Mouse (Mus musculus): ENCODE results near the gene Adat3. TPM values are rescaled to one million over a fixed set of nuclear protein-coding genes. Genes with fewer than 3 reads are reported as not detected.

The Adat3 gene
- polyA plus RNA-seq, 1 experiment from 2014 or later, result 4.7 TPM

- CTCF ChIA-PET, result interaction anchor here (0.8 to 1.6 kb wide), 6 partner anchors 14 to 90 kb away, joined by 3 to 5 read pairs (median 3); no protein-coding TSS in a partner anchor
- ATAC-seq (no peak), DNase-seq (ENCODE audit: low read depth, low spot score) (no peak)
- H3K27me3 ChIP-seq, result no peaks in the 10 kb centered on the region
- in situ Hi-C loops (cut with MboI; ENCODE audit: low pct_unique_long_range_greater_than_20kb), result no loop called here
- POLR2A ChIA-PET, result interaction anchor here (1.0 kb wide), 1 partner anchor 10 kb away, joined by 3 read pairs; no protein-coding TSS in a partner anchor
- no peak for TF ChIP-seq CTCF (IDR thresholded peaks at IDR 0.05)
These were observed 7.6 kb downstream of the Adat3 start for GRCm38 (mm10) chr10:80610116-80610785.

GRCm38 (mm10) chr10:80611024-80611423 is 8.3 kb downstream of the Adat3 start:
- ChIA-PET POLR2A (interaction anchor here (1.0 kb wide), 1 partner anchor 9 kb away, joined by 3 read pairs; no protein-coding TSS in a partner anchor), CTCF (interaction anchor here (0.8 to 1.6 kb wide), 8 partner anchors 9 to 95 kb away, joined by 3 to 5 read pairs (median 3); no protein-coding TSS in a partner anchor)
- ATAC-seq (no peak), DNase-seq (ENCODE audit: low read depth, low spot score) (no peak)
- no peak for TF ChIP-seq CTCF (IDR thresholded peaks at IDR 0.05)
- H3K27me3 ChIP-seq, result no peaks in the 10 kb centered on the region
- in situ Hi-C loops (cut with MboI; ENCODE audit: low pct_unique_long_range_greater_than_20kb), result no loop called here

- POLR2A ChIA-PET, result interaction anchor here (0.6 kb wide), 1 partner anchor 180 kb away, joined by 3 read pairs; no protein-coding TSS in a partner anchor
- in situ Hi-C loops (cut with MboI; ENCODE audit: low pct_unique_long_range_greater_than_20kb), result no loop called here
- no peak for ATAC-seq
These were observed 9.2 kb downstream of the Adat3 start for GRCm38 (mm10) chr10:80611905-80612304.

GRCm38 (mm10) chr10:80613821-80614220 is 11.1 kb downstream of the Adat3 start:
- no peak for TF ChIP-seq CTCF (IDR thresholded peaks at IDR 0.05)
- ATAC-seq (no peak), DNase-seq (ENCODE audit: low read depth, low spot score) (no peak)
- ChIA-PET CTCF (no interaction called here), POLR2A (interaction anchor here (0.7 to 1.2 kb wide), 2 partner anchors 10 to 11 kb away, joined by 4 to 6 read pairs; no protein-coding TSS in a partner anchor)
- in situ Hi-C loops (cut with MboI; ENCODE audit: low pct_unique_long_range_greater_than_20kb), result no loop called here
- H3K27me3 ChIP-seq, result no peaks in the 10 kb centered on the region

More at GRCm38 (mm10) chr10:80611905-80612304, 9.2 kb downstream of the Adat3 start:
- no peaks in the 10 kb centered on the region for H3K27me3 ChIP-seq
- CTCF ChIA-PET, result interaction anchor here (1.3 kb wide), 2 partner anchors 10 to 95 kb away, joined by 3 read pairs; no protein-coding TSS in a partner anchor
- no peak for DNase-seq (ENCODE audit: low read depth, low spot score)
- no peak for TF ChIP-seq CTCF (IDR thresholded peaks at IDR 0.05)

- no peaks in the 10 kb centered on the region for H3K27me3 ChIP-seq
- ATAC-seq (no peak), DNase-seq (ENCODE audit: low read depth, low spot score) (no peak)
- CTCF ChIA-PET, result no interaction called here
- in situ Hi-C loops (cut with MboI; ENCODE audit: low pct_unique_long_range_greater_than_20kb), result no loop called here
- TF ChIP-seq CTCF (IDR thresholded peaks at IDR 0.05), result no peak
- POLR2A ChIA-PET, result interaction anchor here (1.2 kb wide), 1 partner anchor 10 kb away, joined by 4 read pairs; no protein-coding TSS in a partner anchor
These were observed 11.7 kb downstream of the Adat3 start for GRCm38 (mm10) chr10:80614351-80614750.

GRCm38 (mm10) chr10:80618181-80618580 is 15.5 kb downstream of the Adat3 start:
- ATAC-seq, result no peak
- no peaks in the 10 kb centered on the region for H3K27me3 ChIP-seq
- no peak for TF ChIP-seq CTCF (IDR thresholded peaks at IDR 0.05)
- in situ Hi-C loops (cut with MboI; ENCODE audit: low pct_unique_long_range_greater_than_20kb), result no loop called here
- POLR2A ChIA-PET, result interaction anchor here (0.7 kb wide), 1 partner anchor 88 kb away, joined by 3 read pairs; no protein-coding TSS in a partner anchor
- no peak for DNase-seq (ENCODE audit: low read depth, low spot score)
- CTCF ChIA-PET, result interaction anchor here (1.8 to 2.4 kb wide), 2 partner anchors 15 to 39 kb away, joined by 6 to 11 read pairs; no protein-coding TSS in a partner anchor

GRCm38 (mm10) chr10:80619465-80620244 is 17.0 kb downstream of the Adat3 start:
- DNase-seq (ENCODE audit: low read depth, low spot score) (no peak), ATAC-seq (no peak)
- ChIA-PET POLR2A (interaction anchor here (1.4 kb wide), 1 partner anchor 9 kb away, joined by 3 read pairs; no protein-coding TSS in a partner anchor), CTCF (interaction anchor here (1.8 to 2.4 kb wide), 2 partner anchors 16 to 41 kb away, joined by 6 to 11 read pairs; no protein-coding TSS in a partner anchor)
- no peak for TF ChIP-seq CTCF (IDR thresholded peaks at IDR 0.05)
- in situ Hi-C loops (cut with MboI; ENCODE audit: low pct_unique_long_range_greater_than_20kb), result no loop called here
- H3K27me3 ChIP-seq, result no peaks in the 10 kb centered on the region

GRCm38 (mm10) chr10:80620365-80620764 is 17.7 kb downstream of the Adat3 start:
- ATAC-seq (no peak), DNase-seq (ENCODE audit: low read depth, low spot score) (no peak)
- CTCF ChIA-PET, result interaction anchor here (2.4 kb wide), 1 partner anchor 42 kb away, joined by 11 read pairs; no protein-coding TSS in a partner anchor
- POLR2A ChIA-PET, result interaction anchor here (0.7 to 1.4 kb wide), 2 partner anchors 9 to 53 kb away, joined by 3 read pairs; no protein-coding TSS in a partner anchor
- no peaks in the 10 kb centered on the region for H3K27me3 ChIP-seq
- TF ChIP-seq CTCF (IDR thresholded peaks at IDR 0.05), result no peak
- in situ Hi-C loops (cut with MboI; ENCODE audit: low pct_unique_long_range_greater_than_20kb), result no loop called here

GRCm38 (mm10) chr10:80620796-80621689 is 18.4 kb downstream of the Adat3 start:
- CTCF ChIA-PET, result interaction anchor here (1.6 kb wide), 1 partner anchor 43 kb away, joined by 4 read pairs; no protein-coding TSS in a partner anchor
- in situ Hi-C loops (cut with MboI; ENCODE audit: low pct_unique_long_range_greater_than_20kb), result no loop called here
- no peak for TF ChIP-seq CTCF (IDR thresholded peaks at IDR 0.05)
- ATAC-seq (no peak), DNase-seq (ENCODE audit: low read depth, low spot score) (no peak)
- POLR2A ChIA-PET, result interaction anchor here (0.7 to 2.5 kb wide), 3 partner anchors 10 to 53 kb away, joined by 3 to 9 read pairs (median 3); no protein-coding TSS in a partner anchor
- H3K27me3 ChIP-seq, result no peaks in the 10 kb centered on the region

All from Patski (cell line).